Mouse (Mus musculus) intestine, postnatal 0 days (tissue): ENCODE data around the gene Riox1. TPM values are rescaled to one million over a fixed set of nuclear protein-coding genes. Genes with fewer than 3 reads are reported as not detected.
A peak's percentile ranks its signal among the peaks of the same experiment; 100 is the strongest.
"Not testable (repeated sequence)": the region's sequence is repeated elsewhere in the genome, so short reads cannot be mapped to it uniquely, and the experiment has no call there.

Source experiments
- ATAC-seq: fragments of 200-750 bp; cut with Nextera tagmentation; 2 replicates; pipeline ENCODE4 v1.8.0; 2017; ENCODE audit warnings: mild to moderate bottlenecking, moderate TSS enrichment, moderate library complexity
- H3K27ac ChIP-seq: fragments of 300-500 bp; sonication (generic); 2 replicates; pipeline ENCODE4 v1.5.1; 2014; ENCODE audit warnings: mild to moderate bottlenecking, low read depth, low read length, moderate library complexity
- H3K27me3 ChIP-seq: fragments of 300-500 bp; sonication (generic); replicated peaks from 2 replicates; pipeline ENCODE4 v1.6.1; 2014; ENCODE audit warnings: low read length, mixed read lengths; ENCODE audit not compliant: control insufficient read depth, insufficient read depth
- H3K36me3 ChIP-seq: fragments of 300-500 bp; sonication (generic); 2 replicates; pipeline ENCODE4 v1.6.1; 2014; ENCODE audit warnings: mild to moderate bottlenecking, moderate library complexity; ENCODE audit not compliant: control insufficient read depth, insufficient read depth
- H3K4me1 ChIP-seq: fragments of 300-500 bp; sonication (generic); replicated peaks from 2 replicates; pipeline ENCODE4 v1.6.1; 2014; ENCODE audit warnings: antibody characterized with exemption, low read length, mixed read lengths; ENCODE audit not compliant: control insufficient read depth, insufficient read depth
- H3K4me2 ChIP-seq: fragments of 300-500 bp; sonication (generic); replicated peaks from 2 replicates; pipeline ENCODE4 v1.6.1; 2014; ENCODE audit warnings: low read depth, mild to moderate bottlenecking, moderate library complexity
- H3K4me3 ChIP-seq: fragments of 300-500 bp; sonication (generic); 2 replicates; pipeline ENCODE4 v1.5.1; 2014; ENCODE audit warnings: low read depth, low read length
- H3K9ac ChIP-seq: fragments of 300-500 bp; sonication (generic); 2 replicates; pipeline ENCODE4 v1.6.1; 2014; ENCODE audit warnings: mild to moderate bottlenecking, low read depth, low read length
- H3K9me3 ChIP-seq: fragments of 300-500 bp; sonication (generic); 2 replicates; pipeline ENCODE4 v1.6.1; 2016; ENCODE audit warnings: mixed run types; ENCODE audit not compliant: control insufficient read depth
- CTCF ChIP-seq: sonication (generic); IDR thresholded peaks from 2 replicates; pipeline ENCODE4 v1.5.1; 2016; ENCODE audit warnings: low read depth, mild to moderate bottlenecking, control low read depth, antibody characterized with exemption, moderate library complexity
- WGBS: fragments of 180-500 bp; shearing (Covaris S2); extraction: QIAGEN DNeasy Blood & Tissue Kit; methylation state at CpG from one replicate; pipeline ENCODE4 v1.1.7; 2014; 5-methylcytosine and 5-hydroxymethylcytosine counted together
- polyA plus RNA-seq: library from polyadenylated mRNA; unstranded; fragments of >200 nt; fragmentation: Nextera tagmentation; extraction: Ambion mirVana; gene quantifications from 2 replicates; pipeline ENCODE4 v1.2.1, GENCODE M21; 2015

Riox1 gene
- polyA plus RNA-seq, 1 experiment from 2014 or later = 11.4 TPM

DNA sequence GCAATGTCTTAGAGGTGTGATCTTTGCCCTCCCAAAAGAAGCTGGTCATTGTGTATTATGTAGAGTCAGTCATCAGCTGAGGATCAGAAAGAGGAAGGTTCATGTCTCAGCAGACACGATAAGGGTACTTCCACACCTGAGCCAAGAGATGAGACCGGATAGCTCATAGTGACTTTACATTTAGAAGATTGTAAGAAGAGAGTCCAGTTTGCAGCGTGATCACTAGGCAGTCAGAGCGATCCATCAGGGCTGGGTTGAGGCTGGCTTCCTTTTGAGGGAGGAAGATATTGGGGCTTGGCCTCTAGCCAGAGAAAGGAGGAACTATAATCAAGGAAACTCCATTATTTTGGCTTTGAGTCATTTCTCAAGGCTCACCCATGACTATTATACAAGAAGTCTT is 22.7 kb upstream of the Riox1 start:
- no peak overlapping the region for H3K9ac ChIP-seq
- peaks cover 17% of the 10 kb centered on the region; the same call in 1 of the 2 replicates for H3K4me1 ChIP-seq
- TF ChIP-seq CTCF = no peak
- no peaks in the 10 kb centered on the region for H3K9me3 ChIP-seq
- ATAC-seq = no peak
- H3K27me3 ChIP-seq = no peaks in the 10 kb centered on the region
- no peak overlapping the region for H3K27ac ChIP-seq
- H3K4me2 ChIP-seq = no peak overlapping the region
- H3K36me3 ChIP-seq = no peaks in the 10 kb centered on the region
- H3K4me3 ChIP-seq = no peak overlapping the region
- 57% methylated on average over 4 of the region's 4 CpGs for WGBS

DNA sequence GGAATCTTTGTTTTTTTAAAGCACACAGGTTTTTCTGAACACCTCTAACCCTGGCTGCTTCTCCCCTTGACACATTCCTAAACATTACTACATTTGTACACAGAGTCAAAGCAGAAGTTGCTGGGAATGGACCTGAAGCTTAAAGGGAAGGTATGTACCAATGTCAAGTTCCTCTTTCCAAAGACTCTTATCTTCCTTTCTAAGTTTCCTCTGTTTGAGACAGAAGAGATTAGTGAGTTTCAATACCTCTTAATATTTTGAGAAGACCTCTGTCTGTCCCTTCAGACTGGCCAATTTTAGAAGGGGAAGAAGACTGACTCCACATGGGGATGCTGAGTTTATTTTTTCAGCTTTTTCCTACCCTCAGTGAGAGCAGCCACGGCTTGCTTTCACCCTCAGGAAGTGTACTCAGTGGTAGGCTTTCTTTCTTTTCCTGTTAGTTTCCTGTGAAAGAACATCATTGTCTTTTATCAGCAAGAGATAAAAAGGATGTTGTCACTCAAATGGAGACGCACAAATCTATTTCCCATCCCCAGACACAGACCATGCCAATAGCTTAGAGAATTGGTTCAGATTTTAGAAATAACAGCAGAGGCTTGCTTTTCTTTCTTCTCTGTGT is 21.1 kb upstream of the Riox1 start:
- Histone ChIP-seq H3K4me3 (no peak overlapping the region), H3K27ac (no peak overlapping the region), H3K9ac (no peak overlapping the region), H3K9me3 (no peaks in the 10 kb centered on the region), H3K27me3 (no peaks in the 10 kb centered on the region), H3K4me2 (no peak overlapping the region), H3K36me3 (no peaks in the 10 kb centered on the region), H3K4me1 (peaks cover 7% of the 10 kb centered on the region; the same call in 1 of the 2 replicates)
- no peak for TF ChIP-seq CTCF
- WGBS = 23% methylated on average over 2 of the region's 2 CpGs
- no peak for ATAC-seq

DNA sequence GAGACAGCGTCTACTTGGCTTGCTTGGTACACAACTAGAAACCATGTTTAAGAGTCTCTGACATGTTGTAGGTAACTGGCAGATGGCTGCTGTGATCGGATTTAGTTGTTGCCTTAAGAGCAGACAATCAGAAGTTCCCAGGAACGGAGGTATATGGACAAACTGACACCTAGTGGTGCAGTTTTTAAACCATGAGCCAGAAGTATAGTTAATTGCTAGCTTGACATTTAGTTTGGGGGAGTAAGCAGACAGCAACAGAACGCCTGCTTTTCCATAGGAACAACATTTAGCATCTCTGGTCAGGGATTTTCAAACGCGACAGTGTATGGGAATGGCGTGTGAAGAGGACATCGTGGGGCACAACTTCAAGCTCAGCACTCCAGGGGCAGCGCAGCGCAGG is 12.8 kb upstream of the Riox1 start:
- Histone ChIP-seq H3K27ac (no peak overlapping the region), H3K9ac (no peak overlapping the region), H3K4me1 (no peaks in the 10 kb centered on the region), H3K27me3 (no peaks in the 10 kb centered on the region), H3K4me3 (no peak overlapping the region), H3K36me3 (no peaks in the 10 kb centered on the region), H3K9me3 (no peaks in the 10 kb centered on the region), H3K4me2 (no peak overlapping the region)
- ATAC-seq = no peak
- peak; percentile 63 for TF ChIP-seq CTCF
- 60% methylated on average over 10 of the region's 10 CpGs for whole genome bisulfite sequencing

DNA sequence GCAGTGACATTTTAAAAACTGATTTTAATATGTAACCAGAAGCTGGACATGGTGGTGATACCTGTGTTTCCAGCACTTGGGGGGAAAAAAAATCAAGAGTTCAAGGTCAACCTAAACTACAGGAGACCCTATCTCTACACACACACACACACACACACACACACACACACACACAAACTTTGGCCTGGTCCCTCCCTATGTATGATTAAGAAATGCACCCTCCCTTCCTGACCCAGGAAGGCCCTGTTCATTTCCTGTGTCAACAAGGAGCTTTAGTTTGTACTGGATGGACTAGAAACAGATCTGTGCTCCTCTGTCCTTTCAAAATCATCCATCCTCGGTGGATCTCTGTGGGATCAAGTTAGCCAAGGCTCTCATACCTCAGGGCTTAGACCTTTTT is 11.8 kb upstream of the Riox1 start:
- H3K4me2 ChIP-seq, H3K27me3 ChIP-seq, H3K9me3 ChIP-seq, H3K36me3 ChIP-seq, ATAC-seq, H3K9ac ChIP-seq, H3K4me3 ChIP-seq, H3K27ac ChIP-seq, H3K4me1 ChIP-seq: not testable (repeated sequence)
- 45% methylated on average over 1 of the region's 1 CpGs for WGBS

DNA sequence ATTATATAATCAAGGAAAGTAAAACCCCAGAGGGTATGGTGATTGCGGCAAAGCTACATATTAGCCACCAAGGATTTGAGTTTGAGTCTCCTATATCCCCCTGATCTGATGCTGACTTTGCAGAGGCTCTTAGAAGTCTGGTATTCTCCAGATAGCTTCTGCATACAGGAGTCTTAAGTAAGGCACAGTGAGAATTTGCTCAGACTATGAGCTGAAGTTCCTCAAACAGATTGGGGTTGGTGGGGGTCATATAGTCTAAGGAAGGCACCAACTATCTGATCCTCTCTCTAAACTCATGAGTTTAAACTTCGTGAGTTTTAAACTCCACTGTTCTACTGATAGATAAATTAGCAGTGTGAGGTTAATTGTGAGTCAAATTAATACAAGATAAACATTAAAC is 11.1 kb upstream of the Riox1 start:
- Histone ChIP-seq H3K9ac (no peak overlapping the region), H3K4me2 (no peak overlapping the region), H3K36me3 (no peaks in the 10 kb centered on the region), H3K27ac (no peak overlapping the region), H3K9me3 (no peaks in the 10 kb centered on the region), H3K4me1 (no peaks in the 10 kb centered on the region), H3K27me3 (no peaks in the 10 kb centered on the region), H3K4me3 (no peak overlapping the region)
- TF ChIP-seq CTCF = no peak
- WGBS = 90% methylated on average over 2 of the region's 2 CpGs
- ATAC-seq = no peak

DNA sequence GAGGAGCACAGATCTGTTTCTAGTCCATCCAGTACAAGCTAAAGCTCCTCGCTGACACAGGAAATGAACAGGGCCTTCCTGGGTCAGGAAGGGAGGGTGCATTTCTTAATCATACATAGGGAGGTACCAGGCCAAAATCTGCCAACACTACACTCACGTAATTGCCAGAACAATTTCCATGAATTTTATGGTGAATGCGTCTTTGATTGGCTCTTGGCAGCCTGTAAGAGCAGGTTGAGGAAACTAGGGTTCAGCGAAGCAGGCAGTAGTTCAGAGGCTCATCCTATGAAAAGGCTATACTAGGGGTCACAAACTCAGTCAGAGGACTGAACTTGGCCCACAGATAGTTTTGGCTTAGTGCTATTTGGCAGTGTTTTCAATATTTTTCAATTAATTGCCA is 10.4 kb upstream of the Riox1 start:
- no peaks in the 10 kb centered on the region for H3K27me3 ChIP-seq
- TF ChIP-seq CTCF = no peak
- no peak overlapping the region for H3K4me3 ChIP-seq
- no peaks in the 10 kb centered on the region for H3K9me3 ChIP-seq
- no peak for ATAC-seq
- no peaks in the 10 kb centered on the region for H3K36me3 ChIP-seq
- 78% methylated on average over 4 of the region's 4 CpGs for WGBS
- no peak overlapping the region for H3K27ac ChIP-seq
- no peak overlapping the region for H3K9ac ChIP-seq
- H3K4me1 ChIP-seq = no peaks in the 10 kb centered on the region
- no peak overlapping the region for H3K4me2 ChIP-seq

DNA sequence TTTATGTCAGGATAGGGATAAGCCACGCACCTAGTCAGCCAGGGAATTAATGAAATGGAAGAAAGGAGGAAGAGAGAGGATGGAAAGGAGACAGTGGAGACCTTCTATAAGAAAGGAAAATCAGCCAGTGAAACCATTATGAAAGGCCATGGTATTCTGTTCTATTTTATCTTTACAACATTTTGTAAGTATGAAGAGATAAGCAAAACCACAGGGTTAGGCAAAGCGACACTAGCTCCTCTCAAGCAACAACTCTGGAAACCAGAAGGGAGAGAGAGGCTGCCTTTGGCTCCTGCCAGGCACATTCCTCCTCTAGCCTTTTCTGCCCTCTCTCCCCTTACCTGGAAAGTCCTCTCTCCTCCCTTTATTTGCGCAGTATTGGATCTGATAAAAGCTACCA is 8.5 kb upstream of the Riox1 start:
- Histone ChIP-seq H3K27ac (no peak overlapping the region), H3K9ac (no peak overlapping the region), H3K4me2 (no peak overlapping the region), H3K36me3 (no peaks in the 10 kb centered on the region), H3K4me3 (no peak overlapping the region), H3K9me3 (no peaks in the 10 kb centered on the region), H3K4me1 (no peaks in the 10 kb centered on the region), H3K27me3 (no peaks in the 10 kb centered on the region)
- no peak for TF ChIP-seq CTCF
- ATAC-seq = no peak
- 56% methylated on average over 3 of the region's 3 CpGs for WGBS
